Mouse (Mus musculus): ENCODE measurements around the gene Cntnap3. TPM values are rescaled to one million over a fixed set of nuclear protein-coding genes. Genes with fewer than 3 reads are reported as not detected.
A peak's percentile ranks its signal among the peaks of the same experiment; 100 is the strongest.
"Not testable (repeated sequence)": the region's sequence is repeated elsewhere in the genome, so short reads cannot be mapped to it uniquely, and the experiment has no call there.

Cntnap3 gene
- not detected in 2 replicates for polyA plus RNA-seq (2016; fragmentation: Nextera tagmentation; extraction: Ambion mirVana)

- WGBS, result 11% methylated on average over 16 of the region's 16 CpGs
- H3K36me3 ChIP-seq, result no peaks in the 10 kb centered on the region
- H3K9me3 ChIP-seq, result no peaks in the 10 kb centered on the region
- DNase-seq (ENCODE audit: low spot score), result peak; percentile 52
- no peak within 1 kb of the TSS for H3K27ac ChIP-seq
- peak within 1 kb of the TSS; percentile 32 for H3K4me3 ChIP-seq
- H3K4me1 ChIP-seq (replicated peaks), result 0 out of 2 replicates have a peak, but pooled peaks cover 6% of the 10 kb centered on the region
- 0 out of 2 replicates have a peak, but pooled peaks cover 5% of the 10 kb centered on the region for H3K27me3 ChIP-seq (ENCODE audit: insufficient read depth, poor library complexity, severe bottlenecking)
These were observed at the start of gene Cntnap3 for GRCm38 (mm10) chr13:64903585-64904208. TSS of gene Cntnap3 (minus strand) at chr13:64903955.

- no peaks in the 10 kb centered on the region for H3K4me1 ChIP-seq (replicated peaks)
- no peak for DNase-seq (ENCODE audit: low spot score)
- no peaks in the 10 kb centered on the region for H3K27me3 ChIP-seq (ENCODE audit: insufficient read depth, poor library complexity, severe bottlenecking)
- H3K36me3 ChIP-seq, result no peaks in the 10 kb centered on the region
- H3K9me3 ChIP-seq, result no peaks in the 10 kb centered on the region
- H3K27ac ChIP-seq, result no peak within 1 kb of the TSS
- WGBS, result 73% methylated on average over 1 of the region's 1 CpGs
- no peak within 1 kb of the TSS for H3K4me3 ChIP-seq
These were observed 13.4 kb upstream of the Cntnap3 start, which contains the start of gene Spata31 for GRCm38 (mm10) chr13:64917191-64917590. TSS of gene Spata31 (plus strand) at chr13:64917406.

- Histone ChIP-seq H3K4me3 (no peak overlapping the region), H3K36me3 (no peaks in the 10 kb centered on the region), H3K27me3 (ENCODE audit: insufficient read depth, poor library complexity, severe bottlenecking) (0 out of 2 replicates have a peak, but pooled peaks cover 5% of the 10 kb centered on the region), H3K4me1 (replicated peaks) (0 out of 2 replicates have a peak, but pooled peaks cover 6% of the 10 kb centered on the region), H3K9me3 (no peaks in the 10 kb centered on the region), H3K27ac (no peak overlapping the region)
- no peak for DNase-seq (ENCODE audit: low spot score)
- WGBS, result 56% methylated on average over 1 of the region's 1 CpGs
These were observed 623 bp downstream of the Cntnap3 start for GRCm38 (mm10) chr13:64903132-64903531.

- Histone ChIP-seq H3K27ac (no peak overlapping the region), H3K4me3 (no peak overlapping the region), H3K9me3 (no peaks in the 10 kb centered on the region), H3K4me1 (replicated peaks) (no peaks in the 10 kb centered on the region), H3K36me3 (no peaks in the 10 kb centered on the region), H3K27me3 (ENCODE audit: insufficient read depth, poor library complexity, severe bottlenecking) (no peaks in the 10 kb centered on the region)
- 89% methylated on average over 3 of the region's 3 CpGs for WGBS
- DNase-seq (ENCODE audit: low spot score), result no peak
These were observed 38.4 kb downstream of the Cntnap3 start for GRCm38 (mm10) chr13:64865397-64865796.

- not testable (repeated sequence) for H3K9me3 ChIP-seq; H3K27me3 ChIP-seq (ENCODE audit: insufficient read depth, poor library complexity, severe bottlenecking); H3K36me3 ChIP-seq; H3K27ac ChIP-seq; H3K4me1 ChIP-seq (replicated peaks); DNase-seq (ENCODE audit: low spot score); H3K4me3 ChIP-seq
- 52% methylated on average over 5 of the region's 5 CpGs for WGBS
These were observed 78.9 kb downstream of the Cntnap3 start for GRCm38 (mm10) chr13:64824856-64825255.

GRCm38 (mm10) chr13:64745383-64745782 is 158.4 kb downstream of the Cntnap3 start:
- Histone ChIP-seq H3K9me3 (no peaks in the 10 kb centered on the region), H3K27me3 (ENCODE audit: insufficient read depth, poor library complexity, severe bottlenecking) (no peaks in the 10 kb centered on the region), H3K4me3 (no peak overlapping the region), H3K4me1 (replicated peaks) (no peaks in the 10 kb centered on the region), H3K27ac (no peak overlapping the region), H3K36me3 (no peaks in the 10 kb centered on the region)
- WGBS, result 87% methylated on average over 3 of the region's 3 CpGs
- no peak for DNase-seq (ENCODE audit: low spot score)

GRCm38 (mm10) chr13:64732244-64732643 is 171.5 kb downstream of the Cntnap3 start:
- H3K27ac ChIP-seq, result no peak overlapping the region
- no peak for DNase-seq (ENCODE audit: low spot score)
- 85% methylated on average over 3 of the region's 3 CpGs for WGBS

GRCm38 (mm10) chr13:64716791-64717190 is 187.0 kb downstream of the Cntnap3 start:
- no peak for DNase-seq (ENCODE audit: low spot score)
- no peak overlapping the region for H3K27ac ChIP-seq
- no peaks in the 10 kb centered on the region for H3K27me3 ChIP-seq (ENCODE audit: insufficient read depth, poor library complexity, severe bottlenecking)
- H3K9me3 ChIP-seq, result no peaks in the 10 kb centered on the region
- H3K36me3 ChIP-seq, result no peaks in the 10 kb centered on the region
- no peaks in the 10 kb centered on the region for H3K4me1 ChIP-seq (replicated peaks)
- no peak overlapping the region for H3K4me3 ChIP-seq
- WGBS, result 84% methylated on average over 2 of the region's 2 CpGs

More at GRCm38 (mm10) chr13:64732244-64732643, 171.5 kb downstream of the Cntnap3 start:
- Histone ChIP-seq H3K4me1 (replicated peaks) (no peaks in the 10 kb centered on the region), H3K27me3 (ENCODE audit: insufficient read depth, poor library complexity, severe bottlenecking) (no peaks in the 10 kb centered on the region), H3K36me3 (no peaks in the 10 kb centered on the region), H3K9me3 (no peaks in the 10 kb centered on the region), H3K4me3 (no peak overlapping the region)

GRCm38 (mm10) chr13:64692463-64692862 is 211.3 kb downstream of the Cntnap3 start:
- 84% methylated on average over 1 of the region's 1 CpGs for WGBS
- H3K9me3 ChIP-seq, result no peaks in the 10 kb centered on the region
- no peaks in the 10 kb centered on the region for H3K4me1 ChIP-seq (replicated peaks)
- no peaks in the 10 kb centered on the region for H3K27me3 ChIP-seq (ENCODE audit: insufficient read depth, poor library complexity, severe bottlenecking)
- H3K4me3 ChIP-seq, result no peak overlapping the region
- no peaks in the 10 kb centered on the region for H3K36me3 ChIP-seq
- H3K27ac ChIP-seq, result no peak overlapping the region
- no peak for DNase-seq (ENCODE audit: low spot score)

Other genes with a start within 250 kb of the Cntnap3 start
- gene Spata31, start 13.5 kb upstream of the Cntnap3 start, polyA plus RNA-seq (2016; fragmentation: Nextera tagmentation; extraction: Ambion mirVana), result not detected in 2 replicates
- gene Spata31d1c, start 129.1 kb upstream of the Cntnap3 start, polyA plus RNA-seq (2016; fragmentation: Nextera tagmentation; extraction: Ambion mirVana), result not detected in 2 replicates
- gene Prss47, start 148.8 kb upstream of the Cntnap3 start, polyA plus RNA-seq (2016; fragmentation: Nextera tagmentation; extraction: Ambion mirVana), result not detected in 2 replicates
- gene Mfsd14b, start 209.0 kb upstream of the Cntnap3 start, polyA plus RNA-seq (2016; fragmentation: Nextera tagmentation; extraction: Ambion mirVana), result 34.7 and 43.1 TPM in 2 replicates
- gene Olfr465-ps1, start 234.1 kb upstream of the Cntnap3 start, polyA plus RNA-seq (2016; fragmentation: Nextera tagmentation; extraction: Ambion mirVana), result not detected in 2 replicates
- gene Olfr466, start 246.3 kb upstream of the Cntnap3 start, polyA plus RNA-seq (2016; fragmentation: Nextera tagmentation; extraction: Ambion mirVana), result not detected in 2 replicates